Mouse (Mus musculus) heart, embryonic 14.5 days (tissue): ENCODE data around the gene Glod4. TPM values are rescaled to one million over a fixed set of nuclear protein-coding genes. Genes with fewer than 3 reads are reported as not detected.

ENCODE experiments used
- ATAC-seq: fragments of 200-750 bp; cut with Nextera tagmentation; 2 replicates; pipeline ENCODE4 v1.8.0; 2017; ENCODE audit warnings: low read depth, moderate TSS enrichment; ENCODE audit not compliant: insufficient number of reproducible peaks, insufficient read depth, low FRiP score
- H3K27ac ChIP-seq, 2 experiments: fragments of 200-500 bp in 1 of 2; fragments of 300-500 bp in 1 of 2; sonication (generic) in 1 of 2; replicated peaks in 1 of 2; 2 replicates each; pipeline ENCODE4 v1.5.1; 2012 to 2014; ENCODE audit warnings: low read depth in 2 of 2, low read length in 2 of 2, control low read depth in 1 of 2, mild to moderate bottlenecking in 1 of 2, mixed read lengths in 1 of 2; ENCODE audit not compliant: control insufficient read depth in 1 of 2, insufficient read depth in 1 of 2
- H3K27me3 ChIP-seq: fragments of 300-500 bp; sonication (generic); 2 replicates; pipeline ENCODE4 v1.6.1; 2014; ENCODE audit warnings: mild to moderate bottlenecking, low read length, control low read depth; ENCODE audit not compliant: control insufficient read depth, insufficient read depth
- H3K36me3 ChIP-seq: fragments of 300-500 bp; sonication (generic); 2 replicates; pipeline ENCODE4 v1.6.1; 2014; ENCODE audit warnings: mild to moderate bottlenecking, control low read depth, low read length, mixed read lengths; ENCODE audit not compliant: control insufficient read depth, insufficient read depth
- H3K4me1 ChIP-seq, 2 experiments: fragments of 200-500 bp in 1 of 2; fragments of 300-500 bp in 1 of 2; sonication (generic) in 1 of 2; 2 replicates each; pipeline ENCODE4 v1.6.1; 2012 to 2014; ENCODE audit warnings: low read length in 2 of 2, control low read depth in 1 of 2, mixed read lengths in 1 of 2; ENCODE audit not compliant: control insufficient read depth in 2 of 2, insufficient read depth in 2 of 2
- H3K4me2 ChIP-seq: fragments of 300-500 bp; sonication (generic); 2 replicates; pipeline ENCODE4 v1.6.1; 2014; ENCODE audit warnings: mild to moderate bottlenecking, low read length
- H3K4me3 ChIP-seq, 2 experiments: fragments of 200-500 bp in 1 of 2; fragments of 300-500 bp in 1 of 2; sonication (generic) in 1 of 2; 2 replicates each; pipeline ENCODE4 v1.5.1; 2012 to 2014; ENCODE audit warnings: low read length in 2 of 2, mild to moderate bottlenecking in 2 of 2, control low read depth in 1 of 2, low read depth in 1 of 2, moderate library complexity in 1 of 2; ENCODE audit not compliant: control insufficient read depth in 1 of 2, insufficient read depth in 1 of 2
- H3K9ac ChIP-seq: fragments of 300-500 bp; sonication (generic); 2 replicates; pipeline ENCODE4 v1.6.1; 2014; ENCODE audit warnings: mild to moderate bottlenecking, low read length
- H3K9me3 ChIP-seq: fragments of 300-500 bp; sonication (generic); 2 replicates; pipeline ENCODE4 v1.6.1; 2016; ENCODE audit warnings: low read length, control low read depth; ENCODE audit not compliant: control insufficient read depth
- WGBS: fragments of 180-500 bp; shearing (Covaris S2); extraction: QIAGEN DNeasy Blood & Tissue Kit; methylation state at CpG from one replicate; pipeline ENCODE4 v1.1.7; 2014; 5-methylcytosine and 5-hydroxymethylcytosine counted together
- polyA plus RNA-seq: library from polyadenylated mRNA; unstranded; fragments of >200 nt; fragmentation: Nextera tagmentation; extraction: Ambion mirVana; gene quantifications from 2 replicates; pipeline ENCODE4 v1.2.1, GENCODE M21; 2014

The Glod4 gene
- polyA plus RNA-seq, 1 experiment from 2014 or later = 138 TPM

GRCm38 (mm10) chr11:76243811-76244546 lies 454 bp upstream of the Glod4 start:
- Histone ChIP-seq H3K4me1 (peaks cover 2 to 8% of the 10 kb centered on the region in 2 experiments; a peak in 1 of 4 replicates), H3K4me3 (peak overlapping the region; percentile 79 to 81), H3K4me2 (peak overlapping the region; percentile 74), H3K9ac (peak overlapping the region; percentile 86), H3K27ac (peak overlapping the region; percentile 17 to 71; a peak in 3 of 4 replicates), H3K27me3 (no peaks in the 10 kb centered on the region), H3K36me3 (peaks cover 46% of the 10 kb centered on the region), H3K9me3 (no peaks in the 10 kb centered on the region)
- ATAC-seq = no peak; the same call in 1 of the 2 replicates
- WGBS = 1% methylated on average over 34 of the region's 34 CpGs

- no peaks in the 10 kb centered on the region for H3K9me3 ChIP-seq
- H3K4me2 ChIP-seq = no peak overlapping the region
- peaks cover 53% of the 10 kb centered on the region for H3K36me3 ChIP-seq
- peaks cover 2 to 8% of the 10 kb centered on the region in 2 experiments; a peak in 1 of 4 replicates for H3K4me1 ChIP-seq
- WGBS = 93% methylated on average over 2 of the region's 2 CpGs
- no peak overlapping the region for H3K9ac ChIP-seq
- no peaks in the 10 kb centered on the region for H3K27me3 ChIP-seq
- ATAC-seq = no peak
- H3K27ac ChIP-seq = no peak overlapping the region
- H3K4me3 ChIP-seq = no peak overlapping the region
These were observed 3.8 kb downstream of the Glod4 start for GRCm38 (mm10) chr11:76239750-76240149.

GRCm38 (mm10) chr11:76236136-76236535 lies 7.4 kb downstream of the Glod4 start:
- no peaks in the 10 kb centered on the region for H3K27me3 ChIP-seq
- no peak overlapping the region for H3K4me2 ChIP-seq
- no peak overlapping the region for H3K27ac ChIP-seq
- WGBS = 94% methylated on average over 3 of the region's 3 CpGs
- no peak for ATAC-seq
- H3K4me3 ChIP-seq = no peak overlapping the region
- H3K36me3 ChIP-seq = peaks cover 87% of the 10 kb centered on the region
- no peak overlapping the region for H3K9ac ChIP-seq
- no peaks in the 10 kb centered on the region for H3K4me1 ChIP-seq
- no peaks in the 10 kb centered on the region for H3K9me3 ChIP-seq

GRCm38 (mm10) chr11:76225051-76225450 lies 18.5 kb downstream of the Glod4 start:
- no peak for ATAC-seq
- Histone ChIP-seq H3K27ac (no peak overlapping the region), H3K9ac (no peak overlapping the region), H3K4me2 (no peak overlapping the region), H3K36me3 (peaks cover 49% of the 10 kb centered on the region), H3K27me3 (no peaks in the 10 kb centered on the region), H3K9me3 (no peaks in the 10 kb centered on the region), H3K4me3 (no peak overlapping the region), H3K4me1 (no peaks in the 10 kb centered on the region)

- Histone ChIP-seq H3K9me3 (no peaks in the 10 kb centered on the region), H3K36me3 (peaks cover 54% of the 10 kb centered on the region), H3K4me3 (no peak overlapping the region), H3K4me2 (no peak overlapping the region), H3K9ac (no peak overlapping the region), H3K27ac (no peak overlapping the region), H3K27me3 (no peaks in the 10 kb centered on the region), H3K4me1 (no peaks in the 10 kb centered on the region)
- ATAC-seq = no peak
- 87% methylated on average over 5 of the region's 5 CpGs for WGBS
These were observed 18.9 kb downstream of the Glod4 start for GRCm38 (mm10) chr11:76224631-76225030.

GRCm38 (mm10) chr11:76217390-76217800 lies 26.1 kb downstream of the Glod4 start, which contains the start of the genes Dbil5 and Gemin4:
Gene Dbil5, plus strand, starts transcription at chr11:76217608.
Gene Gemin4, minus strand, starts transcription at chr11:76217664.
- Histone ChIP-seq H3K9ac (peak within 1 kb of the TSS; percentile 95), H3K36me3 (peaks cover 44% of the 10 kb centered on the region), H3K4me3 (peak within 1 kb of the TSS; percentile 72 to 92), H3K9me3 (no peaks in the 10 kb centered on the region), H3K4me2 (peak within 1 kb of the TSS; percentile 83), H3K27me3 (no peaks in the 10 kb centered on the region), H3K27ac (peak within 1 kb of the TSS; percentile 60 to 92), H3K4me1 (peaks cover 2 to 7% of the 10 kb centered on the region in 2 experiments; a peak in 2 of 4 replicates)
- WGBS = under 1% methylated on average over 35 of the region's 35 CpGs
- peak; percentile 95 for ATAC-seq

GRCm38 (mm10) chr11:76216681-76217389 lies 26.7 kb downstream of the Glod4 start:
- Histone ChIP-seq H3K4me3 (peak overlapping the region; percentile 72 to 92), H3K27ac (peak overlapping the region; percentile 60 to 92), H3K4me2 (peak overlapping the region; percentile 83), H3K36me3 (peaks cover 47% of the 10 kb centered on the region), H3K27me3 (no peaks in the 10 kb centered on the region), H3K4me1 (peaks cover 2 to 7% of the 10 kb centered on the region in 2 experiments; a peak in 2 of 4 replicates), H3K9me3 (no peaks in the 10 kb centered on the region), H3K9ac (peak overlapping the region; percentile 95)
- peak; percentile 59; the same call in 1 of the 2 replicates for ATAC-seq
- WGBS = 2% methylated on average over 33 of the region's 33 CpGs
